Mouse (Mus musculus): Measurements from ENCODE around the gene Nkg7.

DNA sequence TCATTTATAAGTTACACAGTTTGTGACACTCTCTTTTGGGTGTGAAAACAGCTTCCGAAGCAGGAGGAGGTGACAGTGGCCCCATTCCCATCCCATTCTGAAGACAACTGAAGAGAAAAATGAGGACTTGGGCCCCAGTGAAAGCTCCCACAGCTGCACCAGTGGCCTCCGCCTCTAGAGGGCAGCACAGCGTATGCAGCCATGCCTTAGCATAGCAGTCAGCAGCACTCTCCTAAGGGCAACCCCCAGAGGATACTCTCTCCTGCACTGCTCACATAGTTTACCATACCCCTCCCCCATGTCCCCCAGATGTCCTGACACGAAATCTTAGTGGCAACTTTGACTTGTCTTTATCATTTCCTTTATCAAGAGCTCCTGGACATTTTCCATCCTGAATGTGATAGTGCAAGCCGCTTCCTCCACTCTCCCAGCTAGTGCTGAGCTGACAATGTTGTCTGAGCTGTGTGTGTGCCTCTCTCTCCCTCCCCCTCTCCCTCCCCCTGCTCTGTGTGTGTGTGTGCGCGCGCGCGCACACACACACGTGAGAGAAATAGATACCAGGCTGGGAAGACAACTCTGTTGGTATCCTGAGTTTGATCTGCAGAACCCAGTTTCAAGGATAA lies 13.8 kb upstream of the Nkg7 start:
- TF ChIP-seq POLR2A (IDR thresholded peaks at IDR 0.05; ENCODE audit: control insufficient read depth, extremely low read depth, insufficient read depth, low read length, poor library complexity): no peak
- peak; percentile 92 for TF ChIP-seq CTCF (IDR thresholded peaks at IDR 0.05; ENCODE audit: borderline replicate concordance, control insufficient read depth, extremely low read depth, insufficient read depth, low read length, poor library complexity)
